Mouse (Mus musculus) CH12.LX (cell line): ENCODE data around the gene Gch1. TPM values are rescaled to one million over a fixed set of nuclear protein-coding genes. Genes with fewer than 3 reads are reported as not detected.

Source experiments
- DNase-seq: peaks from one replicate; pipeline ENCODE4 v3.0.0-alpha.2; 2013; ENCODE audit errors: extremely low read depth
- H3K27ac ChIP-seq: 2 replicates; pipeline ENCODE4 v1.5.1; 2012; ENCODE audit warnings: low read depth, mild to moderate bottlenecking, control low read depth, moderate library complexity; ENCODE audit not compliant: insufficient read depth
- H3K27me3 ChIP-seq: replicated peaks from 2 replicates; pipeline ENCODE3; 2012; ENCODE audit warnings: inconsistent platforms
- H3K36me3 ChIP-seq, 2 experiments: replicated peaks in 1 of 2; 2 replicates each; pipeline versions ENCODE3 to v1.6.1; 2012; ENCODE audit warnings: inconsistent platforms in 1 of 2, low read length in 1 of 2, mild to moderate bottlenecking in 1 of 2, mixed read lengths in 1 of 2, moderate library complexity in 1 of 2; ENCODE audit not compliant: control insufficient read depth in 1 of 2, insufficient read depth in 1 of 2
- H3K4me1 ChIP-seq, 2 experiments: 2 replicates each; pipeline ENCODE4 v1.6.1; 2012; ENCODE audit warnings: inconsistent platforms in 1 of 2, moderate library complexity in 1 of 2; ENCODE audit not compliant: insufficient read depth in 2 of 2, control insufficient read depth in 1 of 2
- H3K4me2 ChIP-seq: 2 replicates; pipeline ENCODE4 v1.6.1; 2012; ENCODE audit warnings: low read depth, mild to moderate bottlenecking, control low read depth; ENCODE audit not compliant: poor library complexity, insufficient read depth, severe bottlenecking
- H3K4me3 ChIP-seq, 3 experiments: fragments of 150-350 bp in 1 of 3; sonication (generic) in 1 of 3; replicated peaks in 1 of 3; 2 replicates each; pipeline versions ENCODE3 to v1.5.1; 2011 to 2012; ENCODE audit warnings: low read depth in 2 of 3, low read length in 2 of 3, mild to moderate bottlenecking in 2 of 3, moderate library complexity in 2 of 3, control low read depth in 1 of 3, improper control_type of control experiment in 1 of 3, inconsistent platforms in 1 of 3, mixed read lengths in 1 of 3; ENCODE audit not compliant: poor library complexity in 1 of 3
- H3K79me2 ChIP-seq: replicated peaks from 2 replicates; pipeline ENCODE4 v1.6.1; 2012; ENCODE audit warnings: mild to moderate bottlenecking, moderate library complexity; ENCODE audit not compliant: control insufficient read depth, poor library complexity, insufficient read depth, severe bottlenecking; ENCODE audit errors: extremely low read depth
- H3K9ac ChIP-seq: 2 replicates; pipeline ENCODE4 v1.6.1; 2012; ENCODE audit warnings: low read depth, mild to moderate bottlenecking, control low read depth, moderate library complexity; ENCODE audit not compliant: insufficient read depth
- H3K9me3 ChIP-seq: replicated peaks from 2 replicates; pipeline ENCODE3; 2012; ENCODE audit warnings: low read length, inconsistent platforms, mixed read lengths
- BHLHE40 ChIP-seq: IDR thresholded peaks from 2 replicates; pipeline ENCODE4 v1.6.1; 2011; ENCODE audit warnings: mild to moderate bottlenecking, low read depth, low read length, improper control_type of control experiment
- CHD1 ChIP-seq: IDR thresholded peaks from 2 replicates; pipeline ENCODE4 v1.6.1; 2012; ENCODE audit warnings: low read depth, low read length, improper control_type of control experiment, inconsistent platforms
- E2F4 ChIP-seq: IDR thresholded peaks from 2 replicates; pipeline ENCODE4 v1.6.1; 2011; ENCODE audit warnings: low read depth, low read length, improper control_type of control experiment; ENCODE audit not compliant: insufficient replicate concordance
- EP300 ChIP-seq: IDR thresholded peaks from 2 replicates; pipeline ENCODE4 v1.6.1; 2011; ENCODE audit warnings: low read length, improper control_type of control experiment
- ETS1 ChIP-seq: conservative IDR thresholded peaks from 2 replicates; pipeline ENCODE4 v1.6.1; 2012; ENCODE audit warnings: low read depth, mild to moderate bottlenecking, inconsistent platforms, low read length, improper control_type of control experiment, moderate library complexity
- IRF4 ChIP-seq: IDR thresholded peaks from 2 replicates; pipeline ENCODE4 v1.6.1; 2014; ENCODE audit warnings: low read depth, mild to moderate bottlenecking, inconsistent platforms, low read length, improper control_type of control experiment
- JUN ChIP-seq: IDR thresholded peaks from 2 replicates; pipeline ENCODE4 v1.6.1; 2011; ENCODE audit warnings: low read depth, mild to moderate bottlenecking, low read length, improper control_type of control experiment, moderate library complexity; ENCODE audit not compliant: insufficient read depth
- KAT2A ChIP-seq: IDR thresholded peaks from 2 replicates; pipeline ENCODE4 v1.6.1; 2012; ENCODE audit warnings: low read length, improper control_type of control experiment, inconsistent platforms; ENCODE audit not compliant: insufficient replicate concordance
- MAFK ChIP-seq: IDR thresholded peaks from 2 replicates; pipeline ENCODE4 v1.6.1; 2011; ENCODE audit warnings: low read length, improper control_type of control experiment; ENCODE audit not compliant: insufficient replicate concordance
- MAZ ChIP-seq: IDR thresholded peaks from 2 replicates; pipeline ENCODE4 v1.6.1; 2012; ENCODE audit warnings: low read depth, mild to moderate bottlenecking, inconsistent platforms, low read length, improper control_type of control experiment, moderate library complexity
- MXI1 ChIP-seq: IDR thresholded peaks from 2 replicates; pipeline ENCODE4 v1.6.1; 2011; ENCODE audit warnings: mild to moderate bottlenecking, low read depth, low read length, improper control_type of control experiment
- MYC ChIP-seq: IDR thresholded peaks from 2 replicates; pipeline ENCODE4 v1.6.1; 2011; ENCODE audit warnings: low read depth, mild to moderate bottlenecking, improper control_type of control experiment, low read length
- PAX5 ChIP-seq: IDR thresholded peaks from 2 replicates; pipeline ENCODE4 v1.6.1; 2012; ENCODE audit warnings: low read length, inconsistent platforms, mixed read lengths
- POLR2A ChIP-seq: IDR thresholded peaks from 2 replicates; pipeline ENCODE4 v1.6.1; 2011; ENCODE audit warnings: low read depth, mild to moderate bottlenecking, improper control_type of control experiment, low read length
- POLR2AphosphoS2 ChIP-seq: IDR thresholded peaks from 2 replicates; pipeline ENCODE4 v1.6.1; 2011; ENCODE audit warnings: low read depth, low read length, improper control_type of control experiment
- RAD21 ChIP-seq: IDR thresholded peaks from 2 replicates; pipeline ENCODE4 v1.6.1; 2011; ENCODE audit warnings: low read depth, mild to moderate bottlenecking, low read length, improper control_type of control experiment, moderate library complexity
- SIN3A ChIP-seq: IDR thresholded peaks from 2 replicates; pipeline ENCODE4 v1.6.1; 2012; ENCODE audit warnings: low read length, improper control_type of control experiment, inconsistent platforms
- SMC3 ChIP-seq: IDR thresholded peaks from 2 replicates; pipeline ENCODE4 v1.6.1; 2011; ENCODE audit warnings: low read depth, low read length, improper control_type of control experiment
- TCF12 ChIP-seq: IDR thresholded peaks from 2 replicates; pipeline ENCODE4 v1.6.1; 2014; ENCODE audit warnings: low read depth, mild to moderate bottlenecking, inconsistent platforms, low read length, improper control_type of control experiment
- UBTF ChIP-seq: IDR thresholded peaks from 2 replicates; pipeline ENCODE4 v1.6.1; 2012; ENCODE audit warnings: low read depth, mild to moderate bottlenecking, inconsistent platforms, low read length, improper control_type of control experiment, moderate library complexity
- USF1 ChIP-seq: IDR thresholded peaks from 2 replicates; pipeline ENCODE4 v1.6.1; 2014; ENCODE audit warnings: low read depth, mild to moderate bottlenecking, inconsistent platforms, low read length, improper control_type of control experiment
- USF2 ChIP-seq: conservative IDR thresholded peaks from 2 replicates; pipeline ENCODE4 v1.6.1; 2011; ENCODE audit warnings: low read depth, low read length, improper control_type of control experiment
- ZKSCAN1 ChIP-seq: IDR thresholded peaks from 2 replicates; pipeline ENCODE4 v1.6.1; 2012; ENCODE audit warnings: low read depth, inconsistent platforms, low read length, improper control_type of control experiment, borderline replicate concordance
- ZMIZ1 ChIP-seq: IDR thresholded peaks from 2 replicates; pipeline ENCODE4 v1.6.1; 2012; ENCODE audit warnings: low read depth, mild to moderate bottlenecking, inconsistent platforms, low read length, improper control_type of control experiment
- ZNF384 ChIP-seq: IDR thresholded peaks from 2 replicates; pipeline ENCODE4 v1.6.1; 2012; ENCODE audit warnings: low read depth, low read length, improper control_type of control experiment, inconsistent platforms
- dilution Hi-C: fragments of 300-500 bp; cut with MboI; formaldehyde crosslinking; loops from 2 replicates; pipeline ENCODE4 v1.14.3; 2020; ENCODE audit warnings: low sequenced_read_pairs; ENCODE audit not compliant: extremely low pct_unique_long_range_greater_than_20kb, extremely low pct_ligation_motif_present
- in situ Hi-C: fragments of 300-500 bp; cut with MboI; formaldehyde crosslinking; loops from 3 replicates; pipeline ENCODE4 v1.14.3; 2019; ENCODE audit warnings: low sequenced_read_pairs, low pct_ligation_motif_present, low pct_unique_long_range_greater_than_20kb, mixed read lengths
- polyA plus RNA-seq: library from polyadenylated mRNA; unstranded; fragments of >175 nt; gene quantifications from 2 replicates; pipeline ENCODE4 v1.2.1, GENCODE M21; 2012; ENCODE audit warnings: low read depth; ENCODE audit not compliant: insufficient read length
- total RNA-seq, 2 experiments: library from RNA; depleted of rRNA; stranded (reverse); fragments of 300-350 nt in 1 of 2; fragments of >200 nt in 1 of 2; gene quantifications; 2 replicates each; pipeline ENCODE4 v1.2.3; 2012 to 2014

Gene Gch1
- total and polyA plus RNA-seq, 3 experiments: 5.7 to 6.5 (median 5.7) TPM

DNA sequence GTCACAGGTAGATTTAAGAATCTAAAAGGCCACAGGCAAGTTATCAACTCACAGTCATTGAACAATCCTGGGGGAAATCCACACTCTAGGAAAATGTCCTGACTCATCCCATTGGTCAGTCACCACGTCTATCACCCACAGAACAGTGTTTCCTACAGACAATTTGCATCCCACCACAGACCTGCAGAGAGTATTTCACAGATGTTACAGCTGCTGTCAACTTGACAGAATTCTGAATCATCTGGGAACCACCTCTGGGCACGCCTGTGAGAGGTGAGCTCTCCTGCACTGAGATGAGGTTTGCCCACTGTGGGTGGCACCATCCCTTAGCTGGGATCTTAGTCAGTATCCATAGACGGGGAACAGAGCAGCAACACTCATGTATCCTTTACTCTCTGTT is 81.8 kb downstream of the Gch1 start:
- Histone ChIP-seq H3K9me3 (peaks cover 2% of the 10 kb centered on the region), H3K27ac (no peak overlapping the region), H3K36me3 (no peaks in the 10 kb centered on the region), H3K9ac (no peak overlapping the region), H3K4me3 (no peak overlapping the region), H3K4me1 (peaks cover 6 to 42% of the 10 kb centered on the region in 2 experiments; a peak in 2 of 4 replicates), H3K4me2 (no peak overlapping the region), H3K79me2 (no peaks in the 10 kb centered on the region), H3K27me3 (no peaks in the 10 kb centered on the region)
- in situ Hi-C loops: no loop called here
- DNase-seq: peak; percentile 83
- dilution Hi-C loops: no loop called here
- TF ChIP-seq EP300 (peak; percentile 45; the same call in 1 of the 2 replicates), TCF12 (peak; percentile 59; the same call in 1 of the 2 replicates), E2F4 (no peak), ZKSCAN1 (no peak), BHLHE40 (peak; percentile 75), KAT2A (no peak), UBTF (no peak), PAX5 (no peak), ZMIZ1 (no peak), JUN (no peak), RAD21 (no peak), POLR2A (no peak), ETS1 (peak; percentile 87), MAZ (no peak), MXI1 (no peak), SMC3 (no peak), USF1 (no peak), MAFK (no peak), CHD1 (no peak), POLR2AphosphoS2 (no peak), IRF4 (peak; percentile 27; the same call in 1 of the 2 replicates), SIN3A (peak; percentile 78; the same call in 1 of the 2 replicates), ZNF384 (no peak)

DNA sequence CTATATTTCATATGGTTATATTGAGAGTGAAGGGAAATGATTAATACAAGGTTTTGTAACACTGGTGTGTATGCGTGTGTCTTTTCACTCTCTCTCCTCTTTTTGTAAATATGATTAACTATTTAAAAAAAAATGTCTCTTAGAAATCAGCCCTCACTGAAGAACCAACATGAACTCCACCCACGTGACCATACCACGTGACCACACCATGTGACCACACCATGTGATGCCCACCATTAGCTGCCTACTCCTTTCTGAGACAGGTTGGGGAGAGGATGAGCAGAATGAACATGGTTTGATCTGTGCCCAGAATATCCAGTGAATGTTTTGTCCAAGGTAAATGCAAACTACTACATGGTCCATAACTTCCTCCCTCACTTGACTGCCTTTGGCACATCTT is 83.5 kb downstream of the Gch1 start:
- Histone ChIP-seq H3K9ac (no peak overlapping the region), H3K79me2 (no peaks in the 10 kb centered on the region), H3K9me3 (peaks cover 2% of the 10 kb centered on the region)
- in situ Hi-C loops: no loop called here
- dilution Hi-C loops: no loop called here
- TF ChIP-seq MYC: no peak
- TF ChIP-seq USF1: peak; percentile 65
- TF ChIP-seq USF2: peak; percentile 85
- TF ChIP-seq, all 38 proteins: peak for 2
- Histone ChIP-seq H3K27ac (no peak overlapping the region), H3K4me2 (no peak overlapping the region), H3K4me1 (peaks cover 6 to 45% of the 10 kb centered on the region in 2 experiments; a peak in 2 of 4 replicates), H3K4me3 (no peak overlapping the region), H3K36me3 (no peaks in the 10 kb centered on the region), H3K27me3 (no peaks in the 10 kb centered on the region)
- DNase-seq: peak; percentile 25
